Mouse (Mus musculus) midbrain, embryonic 15.5 days (tissue): ENCODE results near the gene Ptprm. TPM values are rescaled to one million over a fixed set of nuclear protein-coding genes. Genes with fewer than 3 reads are reported as not detected.

Source experiments
- ATAC-seq: fragments of 200-750 bp; cut with Nextera tagmentation; replicated peaks from 2 replicates; pipeline ENCODE4 v1.8.0; 2017; ENCODE audit warnings: moderate TSS enrichment
- H3K27ac ChIP-seq: fragments of 300-500 bp; sonication (generic); 2 replicates; pipeline ENCODE4 v1.5.1; 2015; ENCODE audit warnings: mild to moderate bottlenecking, inconsistent platforms
- H3K27me3 ChIP-seq: fragments of 300-500 bp; sonication (generic); replicated peaks from 2 replicates; pipeline ENCODE4 v1.6.1; 2015; ENCODE audit warnings: inconsistent platforms
- H3K36me3 ChIP-seq: fragments of 300-500 bp; sonication (generic); replicated peaks from 2 replicates; pipeline ENCODE4 v1.6.1; 2015; ENCODE audit warnings: inconsistent platforms
- H3K4me1 ChIP-seq: fragments of 300-500 bp; sonication (generic); 2 replicates; pipeline ENCODE4 v1.6.1; 2015; ENCODE audit warnings: inconsistent platforms
- H3K4me2 ChIP-seq: fragments of 300-500 bp; sonication (generic); 2 replicates; pipeline ENCODE4 v1.6.1; 2015; ENCODE audit warnings: inconsistent platforms, mild to moderate bottlenecking, moderate library complexity
- H3K4me3 ChIP-seq: fragments of 300-500 bp; sonication (generic); 2 replicates; pipeline ENCODE4 v1.5.1; 2015; ENCODE audit warnings: mild to moderate bottlenecking, inconsistent platforms
- H3K9ac ChIP-seq: fragments of 300-500 bp; sonication (generic); 2 replicates; pipeline ENCODE4 v1.6.1; 2015; ENCODE audit warnings: mild to moderate bottlenecking, inconsistent platforms
- H3K9me3 ChIP-seq: fragments of 300-500 bp; sonication (generic); 2 replicates; pipeline ENCODE4 v1.6.1; 2016; ENCODE audit warnings: inconsistent platforms
- WGBS: fragments of 180-500 bp; shearing (Covaris S2); methylation state at CpG from one replicate; pipeline ENCODE4 v1.1.7; 2015; ENCODE audit warnings: mixed read lengths; 5-methylcytosine and 5-hydroxymethylcytosine counted together
- polyA plus RNA-seq: library from polyadenylated mRNA; unstranded; fragments of >200 nt; fragmentation: Nextera tagmentation; extraction: Ambion mirVana; gene quantifications from 2 replicates; pipeline ENCODE4 v1.2.1, GENCODE M21; 2015

Ptprm gene
- polyA plus RNA-seq, 1 experiment from 2014 or later, result 21.8 TPM

DNA sequence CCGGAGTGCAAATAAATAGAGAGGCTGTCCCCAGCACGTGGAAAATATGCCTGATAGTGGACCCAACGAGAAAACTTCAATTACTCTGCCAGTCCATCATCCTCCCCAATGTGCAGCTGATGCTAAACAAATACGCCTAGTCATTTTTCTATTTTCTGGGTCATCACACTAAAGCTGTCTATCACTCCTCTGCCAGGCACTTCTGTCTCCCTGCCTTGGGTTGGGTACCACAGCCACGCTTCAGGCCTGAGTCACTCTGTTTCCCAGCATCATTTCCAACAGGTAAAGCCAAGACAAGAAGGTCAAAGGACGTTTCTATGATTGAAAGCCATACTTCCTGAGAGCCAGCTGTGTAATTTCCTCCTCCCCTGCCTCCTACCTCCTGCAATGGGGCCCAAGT is 167.4 kb downstream of the Ptprm start:
- no peaks in the 10 kb centered on the region for H3K36me3 ChIP-seq
- H3K27me3 ChIP-seq, result no peaks in the 10 kb centered on the region
- no peak overlapping the region for H3K27ac ChIP-seq
- 64% methylated on average over 6 of the region's 6 CpGs for WGBS
- H3K9me3 ChIP-seq, result no peaks in the 10 kb centered on the region
- no peak overlapping the region for H3K9ac ChIP-seq
- H3K4me3 ChIP-seq, result no peak overlapping the region
- 0 out of 2 replicates have a peak, but pooled peaks cover 4% of the 10 kb centered on the region for H3K4me1 ChIP-seq
- H3K4me2 ChIP-seq, result no peak overlapping the region
- no peak for ATAC-seq

DNA sequence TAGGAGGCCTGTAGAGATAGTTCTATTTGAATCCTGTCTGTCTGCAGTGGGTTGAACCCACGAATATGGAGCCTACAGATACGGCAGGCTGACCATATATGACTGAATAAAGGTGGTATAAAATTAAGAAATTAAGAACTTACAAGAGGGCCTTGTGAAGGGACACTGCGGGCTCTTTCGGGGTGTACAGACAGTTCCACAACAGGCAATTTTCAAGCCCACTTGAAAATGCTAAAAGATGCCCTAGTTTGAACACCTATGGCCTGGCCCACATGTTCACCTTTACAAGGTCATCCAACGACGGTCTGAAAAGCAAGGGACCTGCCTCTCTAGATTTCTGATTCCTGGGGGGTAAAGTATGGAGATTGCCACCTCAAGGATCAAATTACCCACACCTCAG is 168.3 kb downstream of the Ptprm start:
- no peak overlapping the region for H3K4me2 ChIP-seq
- 0 out of 2 replicates have a peak, but pooled peaks cover 4% of the 10 kb centered on the region for H3K4me1 ChIP-seq
- H3K9me3 ChIP-seq, result no peaks in the 10 kb centered on the region
- H3K9ac ChIP-seq, result no peak overlapping the region
- no peaks in the 10 kb centered on the region for H3K36me3 ChIP-seq
- no peak overlapping the region for H3K4me3 ChIP-seq
- WGBS, result 90% methylated on average over 6 of the region's 6 CpGs
- ATAC-seq, result no peak
- no peak overlapping the region for H3K27ac ChIP-seq
- H3K27me3 ChIP-seq, result no peaks in the 10 kb centered on the region

- Histone ChIP-seq H3K4me3 (no peak overlapping the region), H3K36me3 (no peaks in the 10 kb centered on the region), H3K4me1 (no peaks in the 10 kb centered on the region), H3K27me3 (no peaks in the 10 kb centered on the region), H3K27ac (no peak overlapping the region), H3K4me2 (no peak overlapping the region), H3K9ac (no peak overlapping the region), H3K9me3 (no peaks in the 10 kb centered on the region)
- ATAC-seq, result no peak
- 85% methylated on average over 1 of the region's 1 CpGs for WGBS
These were observed 174.8 kb downstream of the Ptprm start for GRCm38 (mm10) chr17:67179446-67179845.

- Histone ChIP-seq H3K4me2 (no peak overlapping the region), H3K36me3 (no peaks in the 10 kb centered on the region), H3K4me1 (no peaks in the 10 kb centered on the region), H3K27ac (no peak overlapping the region), H3K27me3 (no peaks in the 10 kb centered on the region), H3K4me3 (no peak overlapping the region), H3K9ac (no peak overlapping the region), H3K9me3 (no peaks in the 10 kb centered on the region)
- 87% methylated on average over 5 of the region's 5 CpGs for WGBS
- ATAC-seq, result no peak
These were observed 175.5 kb downstream of the Ptprm start for GRCm38 (mm10) chr17:67178686-67179265.

- Histone ChIP-seq H3K4me2 (no peak overlapping the region), H3K27ac (no peak overlapping the region), H3K9ac (no peak overlapping the region), H3K4me1 (no peaks in the 10 kb centered on the region), H3K9me3 (no peaks in the 10 kb centered on the region), H3K4me3 (no peak overlapping the region), H3K27me3 (no peaks in the 10 kb centered on the region), H3K36me3 (no peaks in the 10 kb centered on the region)
- WGBS, result 57% methylated on average over 2 of the region's 2 CpGs
- no peak; the same call in 1 of the 2 replicates for ATAC-seq
These were observed 178.4 kb downstream of the Ptprm start for GRCm38 (mm10) chr17:67175836-67176235.

GRCm38 (mm10) chr17:67171353-67171752 is 182.9 kb downstream of the Ptprm start:
- Histone ChIP-seq H3K27ac (no peak overlapping the region), H3K4me1 (no peaks in the 10 kb centered on the region), H3K36me3 (no peaks in the 10 kb centered on the region), H3K9ac (no peak overlapping the region), H3K27me3 (no peaks in the 10 kb centered on the region), H3K4me3 (no peak overlapping the region), H3K9me3 (no peaks in the 10 kb centered on the region), H3K4me2 (no peak overlapping the region)
- no peak for ATAC-seq
- WGBS, result 95% methylated on average over 2 of the region's 2 CpGs

GRCm38 (mm10) chr17:67170696-67171095 is 183.6 kb downstream of the Ptprm start:
- Histone ChIP-seq H3K4me1 (no peaks in the 10 kb centered on the region), H3K9ac (no peak overlapping the region), H3K4me3 (no peak overlapping the region), H3K36me3 (no peaks in the 10 kb centered on the region), H3K27me3 (no peaks in the 10 kb centered on the region), H3K9me3 (no peaks in the 10 kb centered on the region), H3K27ac (no peak overlapping the region), H3K4me2 (no peak overlapping the region)
- no peak for ATAC-seq
- 76% methylated on average over 7 of the region's 7 CpGs for WGBS

- ATAC-seq, result no peak
- no peaks in the 10 kb centered on the region for H3K4me1 ChIP-seq
- H3K36me3 ChIP-seq, result no peaks in the 10 kb centered on the region
- H3K9ac ChIP-seq, result no peak overlapping the region
- WGBS, result 83% methylated on average over 2 of the region's 2 CpGs
- H3K4me3 ChIP-seq, result no peak overlapping the region
- H3K4me2 ChIP-seq, result no peak overlapping the region
- no peaks in the 10 kb centered on the region for H3K27me3 ChIP-seq
- H3K9me3 ChIP-seq, result no peaks in the 10 kb centered on the region
- H3K27ac ChIP-seq, result no peak overlapping the region
These were observed 188.4 kb downstream of the Ptprm start for GRCm38 (mm10) chr17:67165876-67166275.

DNA sequence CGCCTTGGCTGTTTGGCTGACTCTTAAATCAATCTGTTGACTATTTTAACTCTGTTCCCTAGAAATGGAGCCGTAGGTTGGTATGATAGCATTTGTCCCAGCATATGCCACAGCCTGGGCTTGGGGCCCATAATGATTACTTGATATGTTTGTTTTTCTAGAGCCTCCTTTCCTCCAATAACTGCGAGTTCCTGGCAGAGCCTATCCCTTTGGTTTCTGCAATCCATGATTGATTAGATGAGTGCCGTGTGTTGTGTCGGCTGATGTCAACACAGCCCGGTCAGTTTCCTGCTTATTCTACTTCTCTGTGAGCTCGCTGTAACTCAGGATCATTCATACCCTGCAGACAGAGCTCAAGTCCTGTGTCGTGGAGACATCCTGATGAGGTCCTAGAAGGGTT is 194.6 kb downstream of the Ptprm start:
- ATAC-seq, result no peak
- no peaks in the 10 kb centered on the region for H3K27me3 ChIP-seq
- no peaks in the 10 kb centered on the region for H3K4me1 ChIP-seq
- WGBS, result 95% methylated on average over 8 of the region's 8 CpGs
- no peak overlapping the region for H3K4me3 ChIP-seq
- no peaks in the 10 kb centered on the region for H3K36me3 ChIP-seq
- no peak overlapping the region for H3K4me2 ChIP-seq
- no peak overlapping the region for H3K9ac ChIP-seq
- H3K27ac ChIP-seq, result no peak overlapping the region
- H3K9me3 ChIP-seq, result no peaks in the 10 kb centered on the region

- H3K9ac ChIP-seq, result no peak overlapping the region
- H3K36me3 ChIP-seq, result no peaks in the 10 kb centered on the region
- no peak overlapping the region for H3K27ac ChIP-seq
- no peak overlapping the region for H3K4me2 ChIP-seq
- no peaks in the 10 kb centered on the region for H3K4me1 ChIP-seq
- H3K27me3 ChIP-seq, result no peaks in the 10 kb centered on the region
- no peak overlapping the region for H3K4me3 ChIP-seq
- WGBS, result 51% methylated on average over 7 of the region's 7 CpGs
- 0 out of 2 replicates have a peak, but pooled peaks have one; percentile 37 for ATAC-seq
- no peaks in the 10 kb centered on the region for H3K9me3 ChIP-seq
These were observed 197.0 kb downstream of the Ptprm start for GRCm38 (mm10) chr17:67157089-67157752.

GRCm38 (mm10) chr17:67152218-67152617 is 202.0 kb downstream of the Ptprm start:
- Histone ChIP-seq H3K9ac (no peak overlapping the region), H3K4me2 (no peak overlapping the region), H3K27me3 (no peaks in the 10 kb centered on the region), H3K4me3 (no peak overlapping the region), H3K9me3 (no peaks in the 10 kb centered on the region), H3K27ac (no peak overlapping the region), H3K36me3 (no peaks in the 10 kb centered on the region), H3K4me1 (no peaks in the 10 kb centered on the region)
- ATAC-seq, result no peak
- 81% methylated on average over 3 of the region's 3 CpGs for WGBS

GRCm38 (mm10) chr17:67150441-67150840 is 203.8 kb downstream of the Ptprm start:
- no peaks in the 10 kb centered on the region for H3K9me3 ChIP-seq
- H3K4me2 ChIP-seq, result no peak overlapping the region
- no peak for ATAC-seq
- WGBS, result 85% methylated on average over 2 of the region's 2 CpGs
- no peaks in the 10 kb centered on the region for H3K4me1 ChIP-seq
- H3K36me3 ChIP-seq, result no peaks in the 10 kb centered on the region
- no peak overlapping the region for H3K4me3 ChIP-seq
- H3K27me3 ChIP-seq, result no peaks in the 10 kb centered on the region
- no peak overlapping the region for H3K27ac ChIP-seq
- H3K9ac ChIP-seq, result no peak overlapping the region

GRCm38 (mm10) chr17:67142183-67142756 is 212.0 kb downstream of the Ptprm start:
- no peaks in the 10 kb centered on the region for H3K9me3 ChIP-seq
- no peak for ATAC-seq
- no peak overlapping the region for H3K27ac ChIP-seq
- WGBS, result 72% methylated on average over 4 of the region's 4 CpGs
- H3K27me3 ChIP-seq, result no peaks in the 10 kb centered on the region
- H3K36me3 ChIP-seq, result no peaks in the 10 kb centered on the region
- H3K4me1 ChIP-seq, result no peaks in the 10 kb centered on the region
- H3K4me2 ChIP-seq, result no peak overlapping the region
- no peak overlapping the region for H3K9ac ChIP-seq
- no peak overlapping the region for H3K4me3 ChIP-seq
